Mouse (Mus musculus) forebrain, embryonic 12.5 days (tissue): ENCODE results near the gene Ccl6. TPM values are rescaled to one million over a fixed set of nuclear protein-coding genes. Genes with fewer than 3 reads are reported as not detected.

ENCODE experiments used
- ATAC-seq: fragments of 200-750 bp; cut with Nextera tagmentation; 2 replicates; pipeline ENCODE4 v1.8.0; 2017; ENCODE audit warnings: moderate TSS enrichment; ENCODE audit not compliant: low FRiP score
- H3K27ac ChIP-seq: fragments of 300-500 bp; sonication (generic); 2 replicates; pipeline ENCODE4 v1.5.1; 2016; ENCODE audit warnings: mild to moderate bottlenecking
- H3K27me3 ChIP-seq: fragments of 300-500 bp; sonication (generic); 2 replicates; pipeline ENCODE4 v1.6.1; 2016; ENCODE audit warnings: mild to moderate bottlenecking
- H3K36me3 ChIP-seq: fragments of 300-500 bp; sonication (generic); replicated peaks from 2 replicates; pipeline ENCODE4 v1.6.1; 2016; ENCODE audit warnings: mild to moderate bottlenecking
- H3K4me1 ChIP-seq: fragments of 300-500 bp; sonication (generic); 2 replicates; pipeline ENCODE4 v1.6.1; 2016
- H3K4me2 ChIP-seq: fragments of 300-500 bp; sonication (generic); 2 replicates; pipeline ENCODE4 v1.6.1; 2016; ENCODE audit warnings: mild to moderate bottlenecking, moderate library complexity
- H3K4me3 ChIP-seq: fragments of 300-500 bp; sonication (generic); replicated peaks from 2 replicates; pipeline ENCODE4 v1.5.1; 2016; ENCODE audit warnings: mild to moderate bottlenecking
- H3K9ac ChIP-seq: fragments of 300-500 bp; sonication (generic); 2 replicates; pipeline ENCODE4 v1.6.1; 2016; ENCODE audit warnings: mild to moderate bottlenecking
- H3K9me3 ChIP-seq: fragments of 300-500 bp; sonication (generic); 2 replicates; pipeline ENCODE4 v1.6.1; 2016
- WGBS: fragments of 180-500 bp; shearing (Covaris S2); methylation state at CpG from one replicate; pipeline ENCODE4 v1.1.7; 2016; 5-methylcytosine and 5-hydroxymethylcytosine counted together
- polyA plus RNA-seq: library from polyadenylated mRNA; unstranded; fragments of >200 nt; fragmentation: Nextera tagmentation; extraction: Ambion mirVana; gene quantifications from 2 replicates; pipeline ENCODE4 v1.2.1, GENCODE M21; 2016

The Ccl6 gene
- 0.44 and 0.91 TPM in 2 replicates for polyA plus RNA-seq

DNA sequence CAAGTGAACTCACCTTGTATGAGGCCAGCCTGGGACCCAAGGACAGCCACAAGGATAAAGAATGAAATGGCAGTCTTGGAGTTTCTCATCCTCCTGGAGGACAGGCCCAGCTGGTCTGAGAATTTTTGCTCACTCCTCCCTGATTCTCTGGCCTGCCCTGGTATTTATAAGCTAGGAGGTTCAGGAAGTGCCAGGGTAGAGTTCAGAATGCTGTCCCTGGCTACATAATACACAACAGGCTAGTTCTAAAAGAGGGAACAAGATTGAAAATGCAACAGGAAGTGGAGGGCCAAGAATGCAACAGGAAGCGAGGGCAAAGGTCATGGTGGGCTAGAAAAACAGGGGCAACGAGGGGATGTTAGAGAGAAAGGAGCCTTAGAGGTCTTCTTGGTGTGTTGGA lies at the start of gene Ccl6:
Gene Ccl6 (minus strand): TSS at position 235 of the 400 bp plus-strand sequence.
- Histone ChIP-seq H3K4me1 (no peaks in the 10 kb centered on the region), H3K27me3 (no peaks in the 10 kb centered on the region), H3K4me3 (no peak within 1 kb of the TSS), H3K27ac (no peak within 1 kb of the TSS), H3K9me3 (no peaks in the 10 kb centered on the region), H3K4me2 (no peak within 1 kb of the TSS), H3K9ac (no peak within 1 kb of the TSS), H3K36me3 (no peaks in the 10 kb centered on the region)
- no peak for ATAC-seq
- WGBS = 57% methylated on average over 2 of the region's 2 CpGs

DNA sequence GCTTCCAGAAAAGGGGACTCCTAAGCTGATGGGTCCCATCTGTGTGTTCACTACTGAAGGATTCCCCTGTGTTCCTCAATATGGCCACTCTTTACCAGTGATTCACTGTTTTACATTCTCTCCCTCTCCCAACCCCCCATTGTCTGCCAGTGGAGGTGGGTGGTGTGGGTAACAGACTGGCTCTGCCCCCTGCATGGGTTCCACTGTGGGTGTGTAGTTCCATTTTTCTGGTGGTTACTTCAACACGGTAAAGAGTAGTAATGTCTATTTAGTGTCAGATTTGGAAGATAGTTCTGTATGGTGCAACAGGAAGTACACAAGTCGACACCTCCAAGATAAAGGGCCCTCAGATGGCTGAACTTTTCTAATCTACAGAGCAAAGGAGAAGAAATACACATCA lies 48.3 kb upstream of the Ccl6 start:
- Histone ChIP-seq H3K4me1 (no peaks in the 10 kb centered on the region), H3K9me3 (no peaks in the 10 kb centered on the region), H3K36me3 (no peaks in the 10 kb centered on the region), H3K9ac (no peak overlapping the region), H3K27me3 (no peaks in the 10 kb centered on the region), H3K27ac (no peak overlapping the region), H3K4me2 (no peak overlapping the region), H3K4me3 (no peak overlapping the region)
- 92% methylated on average over 2 of the region's 2 CpGs for WGBS
- no peak for ATAC-seq

DNA sequence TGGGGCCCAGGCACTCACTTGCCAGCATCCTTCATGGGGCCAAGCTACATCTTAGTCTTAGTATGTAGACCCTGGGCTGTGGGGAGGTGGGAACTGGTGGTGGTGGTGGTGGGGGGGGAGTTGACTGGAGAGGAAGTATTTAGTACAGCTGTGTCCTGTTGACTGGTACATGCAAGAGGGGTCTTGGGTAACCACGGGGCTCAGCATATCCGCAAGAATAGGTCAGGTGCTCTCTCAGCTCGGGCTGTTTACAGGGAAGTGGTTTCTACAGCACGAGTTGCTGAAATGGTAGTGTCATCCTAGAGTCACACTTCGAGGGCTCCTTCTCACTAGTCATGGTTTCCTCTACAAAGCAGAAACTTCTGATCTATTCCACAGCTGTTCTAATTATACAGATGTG lies 47.3 kb upstream of the Ccl6 start:
- Histone ChIP-seq H3K4me3 (no peak overlapping the region), H3K36me3 (no peaks in the 10 kb centered on the region), H3K4me2 (no peak overlapping the region), H3K4me1 (no peaks in the 10 kb centered on the region), H3K27me3 (no peaks in the 10 kb centered on the region), H3K27ac (no peak overlapping the region), H3K9ac (no peak overlapping the region), H3K9me3 (no peaks in the 10 kb centered on the region)
- 89% methylated on average over 5 of the region's 5 CpGs for WGBS
- no peak for ATAC-seq

DNA sequence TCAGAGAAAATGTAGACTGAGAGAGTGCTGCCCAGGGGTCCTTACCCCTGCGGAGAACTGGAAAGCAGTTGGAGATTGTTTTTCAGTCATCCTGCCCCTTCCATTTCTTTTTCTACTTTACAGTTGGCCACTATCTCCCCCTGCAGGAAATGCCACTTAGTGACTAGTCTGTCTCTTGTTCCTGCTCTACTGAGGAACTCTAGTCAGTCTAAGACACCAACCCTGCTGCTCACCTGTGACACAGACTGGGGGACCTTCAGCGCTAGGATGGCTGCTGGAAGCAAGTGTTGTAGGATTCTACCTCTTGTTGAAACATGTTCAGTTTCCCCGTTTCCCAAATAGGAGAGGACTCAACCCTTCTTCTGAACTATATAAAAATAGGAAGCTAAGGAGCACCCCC lies 46.6 kb upstream of the Ccl6 start:
- no peak for ATAC-seq
- Histone ChIP-seq H3K36me3 (no peaks in the 10 kb centered on the region), H3K9ac (no peak overlapping the region), H3K4me3 (no peak overlapping the region), H3K4me2 (no peak overlapping the region), H3K27ac (no peak overlapping the region), H3K9me3 (no peaks in the 10 kb centered on the region), H3K4me1 (no peaks in the 10 kb centered on the region), H3K27me3 (no peaks in the 10 kb centered on the region)
- WGBS = 65% methylated on average over 3 of the region's 3 CpGs

DNA sequence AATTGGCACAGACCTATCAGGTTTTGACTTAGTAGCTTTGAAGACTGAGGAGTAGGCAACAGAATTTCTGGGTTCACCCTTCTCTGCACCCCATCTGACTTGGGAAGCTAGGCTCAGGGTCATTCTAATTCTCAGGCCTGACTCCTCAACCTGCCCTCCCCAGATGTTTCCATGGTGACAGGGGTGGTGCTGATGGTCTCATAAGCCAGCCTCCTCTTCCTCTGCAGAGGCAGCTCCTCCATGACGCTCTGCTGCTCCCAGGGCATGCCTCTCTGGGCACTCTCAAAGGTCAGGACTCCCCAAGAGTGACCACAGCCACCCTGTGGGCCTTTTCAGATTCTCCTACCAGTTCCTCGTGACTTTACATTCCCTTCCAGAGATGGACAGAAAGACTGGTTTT lies 46.0 kb upstream of the Ccl6 start:
- 56% methylated on average over 2 of the region's 2 CpGs for WGBS
- Histone ChIP-seq H3K4me3 (no peak overlapping the region), H3K9me3 (no peaks in the 10 kb centered on the region), H3K4me2 (no peak overlapping the region), H3K9ac (no peak overlapping the region), H3K36me3 (no peaks in the 10 kb centered on the region), H3K4me1 (no peaks in the 10 kb centered on the region), H3K27me3 (no peaks in the 10 kb centered on the region), H3K27ac (no peak overlapping the region)
- no peak for ATAC-seq

DNA sequence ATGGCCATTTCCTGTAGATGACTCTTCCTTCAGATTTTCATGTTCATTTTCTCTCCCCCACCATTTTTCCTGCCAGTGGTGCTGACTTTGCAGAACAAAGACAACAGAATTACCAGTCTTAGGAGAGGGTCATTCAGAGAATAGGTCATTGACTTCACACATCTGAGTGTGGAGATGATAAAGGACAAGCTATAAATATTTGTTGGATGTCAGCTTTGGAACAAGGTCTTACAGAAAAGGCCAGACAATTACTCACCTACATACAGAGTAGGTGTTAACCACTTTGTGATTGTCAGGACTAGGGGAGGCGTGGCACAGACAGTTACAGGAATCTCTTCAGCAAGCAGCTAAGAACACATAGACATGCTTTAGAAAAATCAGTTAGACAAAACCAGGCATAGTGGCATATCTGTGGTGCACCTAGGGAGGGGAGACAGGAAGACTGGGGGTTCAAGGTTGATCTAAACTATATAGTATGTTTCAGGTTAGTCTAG lies 43.9 kb upstream of the Ccl6 start:
- Histone ChIP-seq H3K4me1 (no peaks in the 10 kb centered on the region), H3K4me2 (no peak overlapping the region), H3K9me3 (no peaks in the 10 kb centered on the region), H3K4me3 (no peak overlapping the region), H3K36me3 (no peaks in the 10 kb centered on the region), H3K27ac (no peak overlapping the region), H3K9ac (no peak overlapping the region), H3K27me3 (no peaks in the 10 kb centered on the region)
- WGBS = 78% methylated on average over 1 of the region's 1 CpGs
- no peak for ATAC-seq

DNA sequence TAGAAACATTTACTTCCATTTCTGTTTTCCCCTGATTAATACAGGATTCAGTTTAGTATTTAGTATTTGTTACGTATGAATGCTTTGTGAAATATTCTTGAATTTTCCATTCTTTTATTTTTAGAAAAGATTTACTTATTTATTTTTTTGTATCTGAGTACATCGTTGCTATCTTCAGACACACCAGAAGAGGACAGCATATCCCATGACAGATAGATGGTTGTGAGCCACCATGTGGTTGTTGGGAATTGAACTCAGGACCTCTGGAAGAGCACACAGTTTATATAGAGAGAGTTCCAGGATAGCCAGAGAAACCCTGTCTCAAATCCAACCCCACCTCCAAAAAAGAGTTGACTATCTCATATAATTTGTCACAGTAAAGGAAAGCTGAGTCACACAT lies 42.0 kb upstream of the Ccl6 start:
- Histone ChIP-seq H3K36me3 (no peaks in the 10 kb centered on the region), H3K4me3 (no peak overlapping the region), H3K9me3 (no peaks in the 10 kb centered on the region), H3K4me1 (no peaks in the 10 kb centered on the region), H3K27me3 (no peaks in the 10 kb centered on the region), H3K4me2 (no peak overlapping the region), H3K9ac (no peak overlapping the region), H3K27ac (no peak overlapping the region)
- ATAC-seq = no peak
- 89% methylated on average over 2 of the region's 2 CpGs for WGBS

DNA sequence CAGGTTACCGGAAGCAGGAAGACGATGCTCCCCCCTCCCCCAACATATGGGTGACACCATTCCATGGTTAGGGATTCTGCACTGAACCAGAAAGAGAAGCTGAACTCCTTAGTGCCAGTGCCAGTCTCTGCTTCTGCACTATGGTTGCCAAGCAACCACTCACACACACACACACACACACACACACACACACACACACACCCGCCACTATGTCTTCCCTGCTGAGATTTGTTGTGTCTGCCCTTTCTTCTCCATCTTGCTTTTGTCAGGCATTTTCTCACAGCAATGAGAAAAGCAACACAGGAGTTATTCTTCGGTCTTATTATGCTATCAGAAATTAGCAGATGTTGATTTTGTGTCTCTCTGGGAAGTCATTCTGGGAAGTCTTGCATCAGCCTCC lies 41.5 kb upstream of the Ccl6 start:
- H3K4me1 ChIP-seq = no peaks in the 10 kb centered on the region
- H3K4me2 ChIP-seq = no peak overlapping the region
- H3K27ac ChIP-seq = no peak overlapping the region
- 46% methylated on average over 4 of the region's 4 CpGs for WGBS
- no peaks in the 10 kb centered on the region for H3K27me3 ChIP-seq
- H3K36me3 ChIP-seq = no peaks in the 10 kb centered on the region
- no peaks in the 10 kb centered on the region for H3K9me3 ChIP-seq
- no peak overlapping the region for H3K4me3 ChIP-seq
- no peak for ATAC-seq
- no peak overlapping the region for H3K9ac ChIP-seq

DNA sequence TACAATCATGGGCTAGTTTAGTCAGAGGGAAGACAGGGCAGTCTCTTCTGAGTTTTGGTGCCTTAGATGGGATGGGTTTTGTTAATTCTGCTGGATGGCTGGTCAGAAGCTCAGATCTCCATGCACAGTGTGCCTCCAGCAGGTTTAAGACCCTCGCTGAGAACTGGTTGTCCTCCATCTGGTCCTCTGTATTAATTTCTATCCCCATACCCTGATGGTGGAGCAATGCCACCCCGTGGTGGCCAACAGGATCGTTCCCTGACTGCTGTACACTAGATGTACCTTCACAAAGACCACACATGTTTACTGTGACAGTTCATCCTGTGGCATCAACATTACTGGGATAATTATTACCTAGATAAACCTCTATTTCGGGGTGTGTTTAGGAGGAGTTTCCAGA lies 39.9 kb upstream of the Ccl6 start:
- H3K4me3 ChIP-seq = no peak overlapping the region
- no peaks in the 10 kb centered on the region for H3K4me1 ChIP-seq
- WGBS = 69% methylated on average over 4 of the region's 4 CpGs
- ATAC-seq = no peak
- H3K4me2 ChIP-seq = no peak overlapping the region
- H3K9ac ChIP-seq = no peak overlapping the region
- no peak overlapping the region for H3K27ac ChIP-seq
- no peaks in the 10 kb centered on the region for H3K27me3 ChIP-seq
- no peaks in the 10 kb centered on the region for H3K36me3 ChIP-seq
- no peaks in the 10 kb centered on the region for H3K9me3 ChIP-seq

DNA sequence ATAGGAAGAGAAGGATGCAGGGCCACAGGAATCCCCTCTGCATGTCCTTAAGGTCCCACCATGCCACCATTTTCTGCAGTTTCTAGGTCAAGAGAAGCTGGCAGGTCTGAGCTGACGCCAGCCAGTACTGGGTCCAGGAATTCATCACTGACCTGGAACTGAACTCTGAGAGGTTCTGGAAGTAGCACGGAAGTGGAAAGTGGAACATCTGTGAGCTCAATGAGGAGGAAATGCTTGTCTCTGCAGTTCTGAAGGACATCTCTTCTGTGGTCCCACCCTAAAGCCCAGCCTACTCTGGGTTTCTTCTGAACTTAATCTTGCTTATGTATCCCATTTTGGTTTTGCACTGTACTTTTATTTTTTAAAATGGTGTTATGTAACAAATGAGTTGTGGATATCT lies 38.2 kb upstream of the Ccl6 start:
- ATAC-seq = no peak
- H3K4me1 ChIP-seq = no peaks in the 10 kb centered on the region
- WGBS = 93% methylated on average over 2 of the region's 2 CpGs
- H3K27me3 ChIP-seq = no peaks in the 10 kb centered on the region
- H3K9ac ChIP-seq = no peak overlapping the region
- H3K27ac ChIP-seq = no peak overlapping the region
- H3K9me3 ChIP-seq = no peaks in the 10 kb centered on the region
- no peaks in the 10 kb centered on the region for H3K36me3 ChIP-seq
- H3K4me2 ChIP-seq = no peak overlapping the region
- no peak overlapping the region for H3K4me3 ChIP-seq

DNA sequence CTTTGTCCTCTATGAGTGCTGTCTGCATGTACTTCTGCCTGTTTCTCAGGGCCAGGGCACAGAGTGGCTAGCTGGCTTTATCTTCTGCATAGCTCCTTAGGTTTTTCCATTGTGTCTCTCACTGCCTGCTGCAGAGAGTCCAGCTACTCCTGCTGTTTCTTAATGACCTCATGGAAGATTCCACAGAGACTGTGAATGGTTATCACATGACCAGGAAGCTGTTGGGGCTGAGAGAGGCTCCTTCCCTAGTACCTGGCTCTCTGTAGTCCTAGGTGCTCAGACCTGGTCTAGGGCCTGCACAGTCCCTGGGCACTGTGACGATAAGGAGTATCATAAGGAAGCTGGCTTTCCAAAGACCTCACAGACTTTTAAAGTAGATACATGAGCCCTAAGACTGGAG lies 37.7 kb upstream of the Ccl6 start:
- Histone ChIP-seq H3K27me3 (no peaks in the 10 kb centered on the region), H3K9ac (no peak overlapping the region), H3K4me1 (no peaks in the 10 kb centered on the region), H3K27ac (no peak overlapping the region), H3K9me3 (no peaks in the 10 kb centered on the region), H3K36me3 (no peaks in the 10 kb centered on the region), H3K4me2 (no peak overlapping the region), H3K4me3 (no peak overlapping the region)
- no peak for ATAC-seq
- WGBS = 81% methylated on average over 1 of the region's 1 CpGs

DNA sequence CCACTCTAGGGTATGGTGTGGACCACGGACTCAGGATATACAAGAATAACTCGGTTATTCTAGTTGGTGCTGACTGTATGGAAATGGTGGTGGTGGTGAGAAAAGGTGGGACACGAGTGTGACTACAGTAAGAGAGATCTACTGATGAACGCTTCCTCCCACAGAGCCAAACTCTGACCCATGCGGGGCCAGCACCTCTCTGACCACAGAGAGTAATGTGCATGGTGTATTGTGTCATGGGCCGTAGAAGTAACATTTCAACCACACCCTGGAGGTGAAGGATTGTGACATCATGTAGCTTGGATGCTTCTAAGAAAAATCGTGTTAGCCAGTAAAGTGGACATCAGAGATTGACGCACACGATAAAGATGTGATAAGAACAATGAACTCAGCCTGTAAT lies 35.9 kb upstream of the Ccl6 start:
- ATAC-seq = no peak
- no peaks in the 10 kb centered on the region for H3K9me3 ChIP-seq
- H3K27ac ChIP-seq = no peak overlapping the region
- no peaks in the 10 kb centered on the region for H3K4me1 ChIP-seq
- no peaks in the 10 kb centered on the region for H3K36me3 ChIP-seq
- no peaks in the 10 kb centered on the region for H3K27me3 ChIP-seq
- H3K9ac ChIP-seq = no peak overlapping the region
- no peak overlapping the region for H3K4me3 ChIP-seq
- no peak overlapping the region for H3K4me2 ChIP-seq
- 90% methylated on average over 9 of the region's 9 CpGs for WGBS

DNA sequence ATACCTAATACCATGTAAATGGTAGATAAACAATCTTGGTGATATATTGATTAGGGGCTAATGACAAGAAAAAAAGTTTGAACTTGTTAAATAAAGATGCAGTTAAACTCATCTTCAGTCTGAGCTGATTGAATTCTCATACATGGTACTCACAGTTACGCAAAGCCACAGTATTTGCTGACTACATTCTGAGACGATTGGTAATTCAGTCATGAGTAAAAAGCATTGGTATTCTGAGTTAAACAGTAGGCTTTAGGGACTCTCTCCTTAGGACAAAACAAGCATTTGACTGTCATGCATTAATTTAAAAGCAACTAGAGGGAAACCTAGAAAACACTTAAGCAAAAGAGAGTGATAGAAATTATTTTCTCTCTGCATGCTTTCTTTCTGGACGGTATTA lies 30.7 kb upstream of the Ccl6 start:
- 93% methylated on average over 3 of the region's 3 CpGs for WGBS
- Histone ChIP-seq H3K27ac (no peak overlapping the region), H3K4me3 (no peak overlapping the region), H3K9me3 (no peaks in the 10 kb centered on the region), H3K9ac (no peak overlapping the region), H3K36me3 (no peaks in the 10 kb centered on the region), H3K4me2 (no peak overlapping the region), H3K27me3 (no peaks in the 10 kb centered on the region), H3K4me1 (no peaks in the 10 kb centered on the region)
- no peak for ATAC-seq

DNA sequence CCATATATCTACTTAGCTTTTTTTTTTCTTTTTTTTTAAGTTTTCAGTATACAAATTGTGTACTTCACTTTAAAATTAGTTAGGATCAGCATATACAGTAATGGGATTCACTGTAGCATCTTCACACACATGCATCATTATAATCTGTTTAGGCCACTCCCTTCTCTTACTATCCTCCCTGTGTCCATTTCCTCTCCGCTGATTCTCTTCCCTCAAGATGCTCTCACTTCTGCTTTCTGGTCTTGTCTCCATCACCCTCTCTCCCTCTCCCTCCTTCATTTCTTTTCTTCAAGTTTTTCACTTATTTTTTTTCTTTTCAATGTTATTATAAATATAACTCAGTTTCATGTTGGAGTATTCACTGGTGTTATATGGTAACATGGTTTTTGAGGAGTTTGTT lies 26.1 kb upstream of the Ccl6 start:
- Histone ChIP-seq H3K27me3 (no peaks in the 10 kb centered on the region), H3K4me2 (no peak overlapping the region), H3K9ac (no peak overlapping the region), H3K9me3 (no peaks in the 10 kb centered on the region), H3K36me3 (no peaks in the 10 kb centered on the region), H3K4me3 (no peak overlapping the region), H3K4me1 (no peaks in the 10 kb centered on the region), H3K27ac (no peak overlapping the region)
- no peak for ATAC-seq
- 93% methylated on average over 1 of the region's 1 CpGs for WGBS
